Mouse (Mus musculus) mouse trophoblast stem cell (cell line): ENCODE results near the gene Dnajc13.

Experiments
- in situ Hi-C, 2 experiments: fragments of 300-500 bp; cut with MseI, MboI; formaldehyde crosslinking; loops; 2 replicates in 1 of 2; 3 replicates in 1 of 2; pipeline ENCODE4 v1.15.1; 2025

Gene Dnajc13

GRCm38 (mm10) chr9:104123622-104124021 is 139.1 kb downstream of the Dnajc13 start:
- in situ Hi-C loops, result no loop called here

DNA sequence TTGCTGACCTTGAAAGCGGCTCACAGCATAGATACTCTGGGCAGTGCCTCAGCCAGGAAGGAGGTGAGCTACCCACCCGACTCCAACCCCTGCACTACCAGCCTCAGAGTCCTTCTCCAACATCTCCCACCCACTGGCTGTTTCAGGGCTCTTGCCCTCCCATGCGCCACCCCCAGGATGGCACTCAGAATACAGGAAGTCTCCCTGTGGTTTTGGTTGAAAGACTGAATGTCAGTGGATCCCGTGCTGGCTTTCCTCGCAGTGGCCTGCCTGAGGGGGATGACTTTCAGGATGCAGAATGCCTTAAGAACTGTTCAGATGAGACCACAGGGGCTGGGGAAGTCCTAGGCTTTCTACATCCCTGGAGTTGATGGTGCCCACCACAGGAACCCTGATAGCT is 139.6 kb downstream of the Dnajc13 start:
- in situ Hi-C loops, result no loop called here

DNA sequence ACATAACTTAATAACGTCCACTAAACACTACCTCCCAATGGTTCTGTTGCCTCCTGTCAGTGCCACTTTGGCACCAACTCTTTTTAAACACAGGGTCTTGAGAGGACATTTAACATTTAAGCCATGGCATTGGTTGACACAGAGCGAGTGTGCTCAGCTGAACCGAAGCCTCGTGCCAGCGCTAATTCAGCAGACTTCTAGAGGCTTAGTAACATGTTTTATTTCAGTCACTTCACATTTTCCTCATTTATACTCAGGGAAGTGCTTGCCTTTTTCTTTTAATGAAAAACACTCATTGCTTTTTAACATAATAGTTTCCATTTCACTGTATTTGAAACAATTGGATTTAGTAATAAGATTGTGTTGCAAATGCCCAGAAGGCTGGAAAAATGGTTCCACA is 153.6 kb downstream of the Dnajc13 start:
- in situ Hi-C loops, result no loop called here

GRCm38 (mm10) chr9:104108571-104109143 is 154.1 kb downstream of the Dnajc13 start:
- in situ Hi-C loops, result no loop called here

DNA sequence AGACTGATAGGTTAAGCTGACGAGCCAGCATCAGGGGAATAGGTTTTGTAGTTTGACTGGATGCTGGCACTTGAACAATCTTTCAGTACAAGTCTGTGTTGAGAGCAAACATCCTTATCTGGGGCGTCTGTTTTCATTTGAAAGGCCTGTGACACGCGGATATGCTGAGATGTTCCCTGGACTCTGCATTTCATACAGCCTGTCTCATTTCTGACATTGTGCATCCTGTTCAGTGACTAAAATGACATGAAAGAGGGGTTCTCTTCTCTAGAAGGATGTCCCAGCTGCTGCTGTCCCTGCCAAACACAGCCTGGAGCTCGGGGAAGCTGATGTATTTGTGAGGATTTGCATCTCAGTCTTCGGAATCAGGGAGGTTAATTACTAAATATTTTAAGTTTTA is 155.2 kb downstream of the Dnajc13 start:
- in situ Hi-C loops, result no loop called here

DNA sequence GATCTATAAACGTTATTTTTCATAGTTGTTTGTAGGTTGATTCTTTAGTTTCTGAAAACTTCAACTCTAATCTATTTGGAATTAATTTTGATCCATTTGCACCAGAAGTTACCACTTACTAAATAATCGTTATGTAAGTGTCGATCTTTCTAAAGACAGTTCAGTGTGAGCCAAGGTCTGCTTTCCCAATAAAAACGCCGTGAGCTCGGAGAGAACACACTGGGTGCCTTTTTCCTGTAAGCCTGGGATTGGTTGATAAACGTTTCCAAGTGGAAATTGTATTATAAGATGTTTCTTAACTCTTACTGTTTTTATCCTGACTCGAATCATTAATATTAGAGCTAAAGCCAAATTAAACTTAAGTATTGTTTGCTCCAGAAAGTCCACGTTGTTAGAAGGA is 155.8 kb downstream of the Dnajc13 start:
- in situ Hi-C loops, result no loop called here

DNA sequence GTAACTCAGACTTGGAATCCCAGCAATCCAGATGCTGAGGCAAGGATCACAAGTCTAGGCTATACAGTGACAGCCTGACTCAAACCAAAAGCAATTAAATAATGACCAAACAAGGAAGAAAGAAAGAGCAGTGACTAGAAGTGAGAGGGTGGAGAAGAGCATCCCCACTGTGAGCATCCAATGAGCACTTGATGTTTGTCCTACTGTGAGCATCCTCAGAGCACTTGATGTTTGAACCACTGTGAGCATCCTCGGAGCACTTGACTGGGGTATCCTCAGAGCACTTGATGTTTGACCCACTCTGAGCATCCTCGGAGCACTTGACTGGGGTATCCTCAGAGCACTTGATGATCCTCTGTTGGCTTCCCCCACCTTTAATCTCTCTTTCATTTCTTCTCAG is 157.7 kb downstream of the Dnajc13 start:
- in situ Hi-C loops, result no loop called here

GRCm38 (mm10) chr9:104102901-104103300 is 159.8 kb downstream of the Dnajc13 start:
- in situ Hi-C loops, result no loop called here

GRCm38 (mm10) chr9:104102301-104102700 is 160.4 kb downstream of the Dnajc13 start:
- in situ Hi-C loops, result no loop called here

- in situ Hi-C loops, result no loop called here
Measured at GRCm38 (mm10) chr9:104101458-104101857, 161.3 kb downstream of the Dnajc13 start.
